Mouse (Mus musculus): ENCODE data around the gene Sufu. TPM values are rescaled to one million over a fixed set of nuclear protein-coding genes. Genes with fewer than 3 reads are reported as not detected.

Gene Sufu
- polyA plus RNA-seq (2016; fragmentation: Nextera tagmentation; extraction: Ambion mirVana) = 47.5 and 50.8 TPM in 2 replicates

GRCm38 (mm10) chr19:46396686-46397435 lies at the start of gene Sufu:
TSS of gene Sufu (plus strand) at chr19:46396896.
- Histone ChIP-seq H3K4me1 (peaks cover 48% of the 10 kb centered on the region), H3K27me3 (ENCODE audit: poor library complexity, severe bottlenecking) (no peaks in the 10 kb centered on the region), H3K27ac (peak within 1 kb of the TSS; percentile 93), H3K9me3 (no peaks in the 10 kb centered on the region), H3K36me3 (replicated peaks) (peaks cover 16% of the 10 kb centered on the region), H3K4me3 (peak within 1 kb of the TSS; percentile 89)
- DNase-seq (ENCODE audit: extremely low spot score, low spot score) = peak; percentile 98
- under 1% methylated on average over 57 of the region's 57 CpGs for WGBS

- WGBS = 97% methylated on average over 1 of the region's 1 CpGs
- no peak for DNase-seq (ENCODE audit: extremely low spot score, low spot score)
- no peaks in the 10 kb centered on the region for H3K36me3 ChIP-seq (replicated peaks)
- no peak overlapping the region for H3K27ac ChIP-seq
- H3K4me3 ChIP-seq = no peak overlapping the region
- peaks cover 79% of the 10 kb centered on the region for H3K27me3 ChIP-seq (ENCODE audit: poor library complexity, severe bottlenecking)
- H3K4me1 ChIP-seq = peaks cover 29% of the 10 kb centered on the region
- no peaks in the 10 kb centered on the region for H3K9me3 ChIP-seq
Observed at GRCm38 (mm10) chr19:46347146-46347545, 49.5 kb upstream of the Sufu start.

GRCm38 (mm10) chr19:46347936-46348668 lies 48.6 kb upstream of the Sufu start:
- Histone ChIP-seq H3K9me3 (no peaks in the 10 kb centered on the region), H3K27ac (peak overlapping the region; percentile 87), H3K36me3 (replicated peaks) (no peaks in the 10 kb centered on the region), H3K4me3 (peak overlapping the region; percentile 75), H3K4me1 (peaks cover 29% of the 10 kb centered on the region), H3K27me3 (ENCODE audit: poor library complexity, severe bottlenecking) (peaks cover 85% of the 10 kb centered on the region)
- WGBS = 35% methylated on average over 14 of the region's 14 CpGs
- no peak for DNase-seq (ENCODE audit: extremely low spot score, low spot score)

GRCm38 (mm10) chr19:46348761-46349458 lies 47.8 kb upstream of the Sufu start:
- Histone ChIP-seq H3K27me3 (ENCODE audit: poor library complexity, severe bottlenecking) (peaks cover 83% of the 10 kb centered on the region), H3K4me1 (peaks cover 29% of the 10 kb centered on the region), H3K27ac (peak overlapping the region; percentile 87), H3K4me3 (peak overlapping the region; percentile 75), H3K9me3 (no peaks in the 10 kb centered on the region), H3K36me3 (replicated peaks) (no peaks in the 10 kb centered on the region)
- WGBS = under 1% methylated on average over 78 of the region's 78 CpGs
- peak; percentile 68 for DNase-seq (ENCODE audit: extremely low spot score, low spot score)

- Histone ChIP-seq H3K27me3 (ENCODE audit: poor library complexity, severe bottlenecking) (peaks cover 76% of the 10 kb centered on the region), H3K36me3 (replicated peaks) (no peaks in the 10 kb centered on the region), H3K4me1 (peaks cover 29% of the 10 kb centered on the region), H3K27ac (peak overlapping the region; percentile 87; the same call in 1 of the 2 replicates), H3K9me3 (no peaks in the 10 kb centered on the region), H3K4me3 (peak overlapping the region; percentile 75)
- WGBS = 21% methylated on average over 6 of the region's 6 CpGs
- no peak for DNase-seq (ENCODE audit: extremely low spot score, low spot score)
Observed at GRCm38 (mm10) chr19:46349550-46349949, 47.1 kb upstream of the Sufu start.

GRCm38 (mm10) chr19:46350168-46350932 lies 46.3 kb upstream of the Sufu start, which contains the start of gene 2310034G01Rik:
TSS of gene 2310034G01Rik (minus strand) at chr19:46350302.
- peak within 1 kb of the TSS; percentile 87 for H3K27ac ChIP-seq
- WGBS = 70% methylated on average over 10 of the region's 10 CpGs
- H3K27me3 ChIP-seq (ENCODE audit: poor library complexity, severe bottlenecking) = peaks cover 68% of the 10 kb centered on the region
- H3K36me3 ChIP-seq (replicated peaks) = no peaks in the 10 kb centered on the region
- H3K9me3 ChIP-seq = no peaks in the 10 kb centered on the region
- DNase-seq (ENCODE audit: extremely low spot score, low spot score) = no peak
- peaks cover 24% of the 10 kb centered on the region for H3K4me1 ChIP-seq
- H3K4me3 ChIP-seq = peak within 1 kb of the TSS; percentile 75

- Histone ChIP-seq H3K27ac (peak overlapping the region; percentile 81), H3K4me1 (peaks cover 22% of the 10 kb centered on the region), H3K27me3 (ENCODE audit: poor library complexity, severe bottlenecking) (peaks cover 33% of the 10 kb centered on the region), H3K9me3 (no peaks in the 10 kb centered on the region), H3K4me3 (peak overlapping the region; percentile 60), H3K36me3 (replicated peaks) (no peaks in the 10 kb centered on the region)
- peak; percentile 84 for DNase-seq (ENCODE audit: extremely low spot score, low spot score)
- under 1% methylated on average over 29 of the region's 29 CpGs for WGBS
Observed at GRCm38 (mm10) chr19:46356701-46357138, 40.0 kb upstream of the Sufu start.

GRCm38 (mm10) chr19:46357344-46358280 lies 39.1 kb upstream of the Sufu start:
- Histone ChIP-seq H3K4me1 (peaks cover 22% of the 10 kb centered on the region), H3K27ac (peak overlapping the region; percentile 81; the same call in 1 of the 2 replicates), H3K27me3 (ENCODE audit: poor library complexity, severe bottlenecking) (peaks cover 26% of the 10 kb centered on the region), H3K36me3 (replicated peaks) (no peaks in the 10 kb centered on the region), H3K4me3 (peak overlapping the region; percentile 60), H3K9me3 (no peaks in the 10 kb centered on the region)
- no peak for DNase-seq (ENCODE audit: extremely low spot score, low spot score)
- WGBS = 21% methylated on average over 25 of the region's 25 CpGs

- H3K9me3 ChIP-seq = no peaks in the 10 kb centered on the region
- peaks cover 22% of the 10 kb centered on the region for H3K4me1 ChIP-seq
- H3K27me3 ChIP-seq (ENCODE audit: poor library complexity, severe bottlenecking) = peaks cover 23% of the 10 kb centered on the region
- H3K4me3 ChIP-seq = peak overlapping the region; percentile 60; the same call in 1 of the 2 replicates
- H3K27ac ChIP-seq = no peak overlapping the region
- no peak for DNase-seq (ENCODE audit: extremely low spot score, low spot score)
- WGBS = 62% methylated on average over 4 of the region's 4 CpGs
- no peaks in the 10 kb centered on the region for H3K36me3 ChIP-seq (replicated peaks)
Observed at GRCm38 (mm10) chr19:46358381-46358780, 38.3 kb upstream of the Sufu start.

GRCm38 (mm10) chr19:46362104-46362503 lies 34.6 kb upstream of the Sufu start:
- DNase-seq (ENCODE audit: extremely low spot score, low spot score) = no peak
- 90% methylated on average over 8 of the region's 8 CpGs for WGBS

More at GRCm38 (mm10) chr19:46362104-46362503, 34.6 kb upstream of the Sufu start:
- Histone ChIP-seq H3K4me1 (peaks cover 14% of the 10 kb centered on the region), H3K36me3 (replicated peaks) (no peaks in the 10 kb centered on the region), H3K27ac (no peak overlapping the region), H3K9me3 (no peaks in the 10 kb centered on the region), H3K4me3 (no peak overlapping the region), H3K27me3 (ENCODE audit: poor library complexity, severe bottlenecking) (peaks cover 17% of the 10 kb centered on the region)

All from forebrain, embryonic 10.5 days (tissue).